ENCODE assay signal across 22 mouse cellular contexts in genomic region chr10:13856438-13856837, GRCm38 (mm10). TPM values are rescaled to one million over a fixed set of nuclear protein-coding genes. Genes with fewer than 3 reads are reported as not detected.
A peak's percentile ranks its signal among the peaks of the same experiment; 100 is the strongest.
DNase-seq lines count a peak whose midpoint lies in the region; ATAC-seq and TF ChIP-seq lines count a peak whose summit lies in the region.
"Had no signal": no experiment of that assay in that cellular context is flagged by ENCODE, and none has a peak within 500 bp of the region (broad histone marks: within the 10 kb centered on the region; RNA-seq: fewer than 3 reads in every experiment).

No protein-coding gene starts in this region.

- 50% methylated on average over 7 of the region's 7 CpGs for WGBS in heart, embryonic 15.5 days
- 20% methylated on average over 7 of the region's 7 CpGs for WGBS in lung, postnatal 0 days
- 79% methylated on average over 7 of the region's 7 CpGs for WGBS in kidney, adult 2 months

- H3K27me3 ChIP-seq in heart, embryonic 15.5 days: no peaks in the 10 kb centered on the region
- no peaks in the 10 kb centered on the region for H3K27me3 ChIP-seq in lung, postnatal 0 days (replicated peaks; ENCODE audit: insufficient read depth, low read length)
- no peaks in the 10 kb centered on the region for H3K27me3 ChIP-seq in kidney, adult 2 months (replicated peaks; ENCODE audit: control insufficient read depth, insufficient read depth, low read length)
- H3K27me3 ChIP-seq: embryonic facial prominence, embryonic 12.5 days; hindbrain, embryonic 15.5 days had no signal

- DNase-seq in heart, adult 18-20 months: no peak
- DNase-seq in gonadal fat pad, adult 2 months (ENCODE audit: low read depth): peak; percentile 45
- peak; percentile 72 for DNase-seq in lung, postnatal 0 days (ENCODE audit: low spot score)
- peak; percentile 64 for DNase-seq in lung, postnatal 36 days
- DNase-seq in kidney, postnatal 10 days: no peak
- no peak for DNase-seq in kidney, adult 2 months
- DNase-seq: adrenal gland, postnatal 10 days; B cell, adult 2 months; cerebellum, adult 11 months; cerebellum, adult 8-10 months; cerebellum, postnatal 25 days; gastrocnemius, adult 2 months; gastrocnemius, postnatal 25 days; heart, postnatal 14 days had no signal

- H3K9ac ChIP-seq in heart, embryonic 15.5 days: no peak overlapping the region
- no peak overlapping the region for H3K9ac ChIP-seq in lung, postnatal 0 days (replicated peaks; ENCODE audit: low read depth)
- H3K9ac ChIP-seq: embryonic facial prominence, embryonic 12.5 days; hindbrain, embryonic 15.5 days had no signal

- TF ChIP-seq EP300 in lung, postnatal 0 days (IDR thresholded peaks at IDR 0.05): no peak; the same call in 1 of the 2 replicates

- ATAC-seq in heart, embryonic 15.5 days (replicated peaks; ENCODE audit: insufficient number of reproducible peaks, insufficient read depth, low FRiP score, low read depth): no peak
- ATAC-seq in lung, postnatal 0 days: peak; percentile 46; the same call in 1 of the 2 replicates
- ATAC-seq: CD4-positive, CD25-positive, alpha-beta regulatory T cell, adult 4 months; forebrain, embryonic 14.5 days had no signal

- H3K9me3 ChIP-seq in heart, embryonic 15.5 days (replicated peaks): no peaks in the 10 kb centered on the region
- no peaks in the 10 kb centered on the region for H3K9me3 ChIP-seq in lung, postnatal 0 days (ENCODE audit: low read length)
- H3K9me3 ChIP-seq: embryonic facial prominence, embryonic 12.5 days; forebrain, embryonic 10.5 days; G1E; heart, embryonic 10.5 days; hindbrain, embryonic 15.5 days had no signal

- no peak for TF ChIP-seq POLR2A in kidney, adult 2 months (IDR thresholded peaks at IDR 0.05; ENCODE audit: low read depth, low read length)

- no peak overlapping the region for H3K4me2 ChIP-seq in heart, embryonic 15.5 days
- 0 out of 2 replicates have a peak overlapping the region, but pooled peaks have one; percentile 6 for H3K4me2 ChIP-seq in lung, postnatal 0 days (replicated peaks; ENCODE audit: low read depth, low read length)
- H3K4me2 ChIP-seq: embryonic facial prominence, embryonic 12.5 days; hindbrain, embryonic 15.5 days had no signal

- no peak overlapping the region for H3K4me3 ChIP-seq in heart, embryonic 15.5 days
- no peak overlapping the region for H3K4me3 ChIP-seq in lung, postnatal 0 days (ENCODE audit: low read depth, low read length)
- no peak overlapping the region for H3K4me3 ChIP-seq in kidney, adult 2 months (ENCODE audit: insufficient read depth, low read depth, low read length)
- H3K4me3 ChIP-seq: embryonic facial prominence, embryonic 12.5 days; forebrain, embryonic 10.5 days; gastrocnemius, adult 2 months; heart, embryonic 10.5 days; hindbrain, embryonic 15.5 days had no signal

- H3K36me3 ChIP-seq in heart, embryonic 15.5 days: no peaks in the 10 kb centered on the region
- H3K36me3 ChIP-seq in lung, postnatal 0 days (ENCODE audit: insufficient read depth, low read length): no peaks in the 10 kb centered on the region
- no peaks in the 10 kb centered on the region for H3K36me3 ChIP-seq in kidney, adult 2 months (ENCODE audit: control insufficient read depth, insufficient read depth, low read length)
- H3K36me3 ChIP-seq: embryonic facial prominence, embryonic 12.5 days; forebrain, embryonic 10.5 days; G1E; heart, embryonic 10.5 days; hindbrain, embryonic 15.5 days had no signal

- 0 out of 2 replicates have a peak overlapping the region, but pooled peaks have one; percentile 2 for H3K27ac ChIP-seq in heart, embryonic 15.5 days
- H3K27ac ChIP-seq in lung, postnatal 0 days (ENCODE audit: low read length): no peak overlapping the region
- H3K27ac ChIP-seq in kidney, adult 2 months (ENCODE audit: insufficient read depth, low read depth, low read length): no peak overlapping the region
- H3K27ac ChIP-seq: embryonic facial prominence, embryonic 12.5 days; forebrain, embryonic 10.5 days; gastrocnemius, adult 2 months; heart, embryonic 10.5 days; hindbrain, embryonic 15.5 days had no signal

- H3K4me1 ChIP-seq in heart, embryonic 15.5 days (replicated peaks): peaks cover 22% of the 10 kb centered on the region
- H3K4me1 ChIP-seq in lung, postnatal 0 days (ENCODE audit: insufficient read depth, low read depth, low read length): peaks cover 8% of the 10 kb centered on the region
- peaks cover 4% of the 10 kb centered on the region; the same call in 1 of the 2 replicates for H3K4me1 ChIP-seq in kidney, adult 2 months (ENCODE audit: control insufficient read depth, insufficient read depth, low read length)

- TF ChIP-seq CTCF in lung, postnatal 0 days (IDR thresholded peaks at IDR 0.05): no peak
- no peak for TF ChIP-seq CTCF in kidney, adult 2 months (conservative IDR thresholded peaks at IDR 0.05; ENCODE audit: insufficient read depth, insufficient read length, low read depth, low read length)

RNA-seq across cellular contexts. Expression of gene Aig1, which starts 12.3 kb away (rescaled TPM):
- polyA plus RNA-seq in heart, embryonic 15.5 days (2015; fragmentation: Nextera tagmentation; extraction: Ambion mirVana): 64.6 and 66.2 TPM in 2 replicates
- total RNA-seq in heart, adult 18-20 months (2021): 10 to 100 TPM; 56.8 to 61.4 TPM
- 56.2 and 57.4 TPM in 2 replicates for polyA plus RNA-seq in gonadal fat pad, adult 2 months (2012; rRNA removed)
- polyA plus RNA-seq in lung, postnatal 0 days (2015; fragmentation: Nextera tagmentation; extraction: Ambion mirVana): 45.5 and 47.4 TPM in 2 replicates
- polyA plus RNA-seq in kidney, adult 2 months (2012; rRNA removed): 68.4 and 80.4 TPM in 2 replicates
- polyA plus RNA-seq: G1E had no signal

Comparison
In these comparisons a context has a peak if more than half of its experiments do, and no peak if none do; other contexts are left out.
1. DNase-seq: peak in gonadal fat pad, adult 2 months (single experiment), lung, postnatal 0 days (single experiment) and lung, postnatal 36 days (single experiment); none in heart, adult 18-20 months (0 of 2), kidney, postnatal 10 days (single experiment) and kidney, adult 2 months (single experiment).